Mouse (Mus musculus): ENCODE results near the gene Nmnat3. TPM values are rescaled to one million over a fixed set of nuclear protein-coding genes. Genes with fewer than 3 reads are reported as not detected.

Nmnat3 gene
- polyA plus RNA-seq, 1 experiment from 2014 or later, result 15.1 TPM

GRCm38 (mm10) chr9:98387741-98388632 lies 100.8 kb downstream of the Nmnat3 start:
- Histone ChIP-seq H3K9me3 (replicated peaks; ENCODE audit: low read length) (no peaks in the 10 kb centered on the region), H3K36me3 (ENCODE audit: insufficient read depth, low read length) (no peaks in the 10 kb centered on the region), H3K27me3 (ENCODE audit: insufficient read depth, low read length) (no peaks in the 10 kb centered on the region), H3K4me3 (replicated peaks; ENCODE audit: low read depth, low read length) (no peak overlapping the region), H3K9ac (ENCODE audit: low read depth, low read length) (no peak overlapping the region), H3K4me1 (replicated peaks; ENCODE audit: insufficient read depth, low read length) (no peaks in the 10 kb centered on the region), H3K4me2 (ENCODE audit: low read length) (no peak overlapping the region), H3K27ac (no peak overlapping the region)
- no peak for TF ChIP-seq CTCF (IDR thresholded peaks at IDR 0.05; ENCODE audit: low read depth)
- WGBS, result 59% methylated on average over 10 of the region's 10 CpGs
- peak; percentile 50 for DNase-seq (ENCODE audit: low spot score)
- ATAC-seq (replicated peaks; ENCODE audit: low FRiP score, low read depth), result no peak

- WGBS, result 78% methylated on average over 5 of the region's 5 CpGs
Measured at GRCm38 (mm10) chr9:98388633-98388965, 101.4 kb downstream of the Nmnat3 start.

GRCm38 (mm10) chr9:98393496-98393895 lies 106.3 kb downstream of the Nmnat3 start:
- ATAC-seq (replicated peaks; ENCODE audit: low FRiP score, low read depth) (no peak), DNase-seq (ENCODE audit: low spot score) (no peak)
- Histone ChIP-seq H3K9ac (ENCODE audit: low read depth, low read length) (no peak overlapping the region), H3K27me3 (ENCODE audit: insufficient read depth, low read length) (no peaks in the 10 kb centered on the region), H3K36me3 (ENCODE audit: insufficient read depth, low read length) (no peaks in the 10 kb centered on the region), H3K27ac (no peak overlapping the region), H3K4me1 (replicated peaks; ENCODE audit: insufficient read depth, low read length) (no peaks in the 10 kb centered on the region), H3K4me2 (ENCODE audit: low read length) (no peak overlapping the region), H3K9me3 (replicated peaks; ENCODE audit: low read length) (no peaks in the 10 kb centered on the region), H3K4me3 (replicated peaks; ENCODE audit: low read depth, low read length) (no peak overlapping the region)
- TF ChIP-seq CTCF (IDR thresholded peaks at IDR 0.05; ENCODE audit: low read depth), result no peak
- WGBS, result 68% methylated on average over 4 of the region's 4 CpGs

More at GRCm38 (mm10) chr9:98388633-98388965, 101.4 kb downstream of the Nmnat3 start:
- no peaks in the 10 kb centered on the region for H3K36me3 ChIP-seq (ENCODE audit: insufficient read depth, low read length)
- no peak overlapping the region for H3K4me3 ChIP-seq (replicated peaks; ENCODE audit: low read depth, low read length)
- ATAC-seq (replicated peaks; ENCODE audit: low FRiP score, low read depth) (no peak), DNase-seq (ENCODE audit: low spot score) (no peak)
- no peak overlapping the region for H3K9ac ChIP-seq (ENCODE audit: low read depth, low read length)
- H3K9me3 ChIP-seq (replicated peaks; ENCODE audit: low read length), result no peaks in the 10 kb centered on the region
- no peaks in the 10 kb centered on the region for H3K4me1 ChIP-seq (replicated peaks; ENCODE audit: insufficient read depth, low read length)
- H3K27ac ChIP-seq, result no peak overlapping the region
- H3K27me3 ChIP-seq (ENCODE audit: insufficient read depth, low read length), result no peaks in the 10 kb centered on the region
- no peak overlapping the region for H3K4me2 ChIP-seq (ENCODE audit: low read length)
- TF ChIP-seq CTCF (IDR thresholded peaks at IDR 0.05; ENCODE audit: low read depth), result no peak

- no peak overlapping the region for H3K9ac ChIP-seq (ENCODE audit: low read depth, low read length)
- H3K4me3 ChIP-seq (replicated peaks; ENCODE audit: low read depth, low read length), result no peak overlapping the region
- H3K4me2 ChIP-seq (ENCODE audit: low read length), result no peak overlapping the region
- H3K27ac ChIP-seq, result no peak overlapping the region
- ATAC-seq (replicated peaks; ENCODE audit: low FRiP score, low read depth) (no peak), DNase-seq (ENCODE audit: low spot score) (no peak)
- no peaks in the 10 kb centered on the region for H3K9me3 ChIP-seq (replicated peaks; ENCODE audit: low read length)
- H3K36me3 ChIP-seq (ENCODE audit: insufficient read depth, low read length), result no peaks in the 10 kb centered on the region
- TF ChIP-seq CTCF (IDR thresholded peaks at IDR 0.05; ENCODE audit: low read depth), result no peak
- no peaks in the 10 kb centered on the region for H3K4me1 ChIP-seq (replicated peaks; ENCODE audit: insufficient read depth, low read length)
- H3K27me3 ChIP-seq (ENCODE audit: insufficient read depth, low read length), result no peaks in the 10 kb centered on the region
- 78% methylated on average over 6 of the region's 6 CpGs for WGBS
Measured at GRCm38 (mm10) chr9:98397211-98397610, 110.0 kb downstream of the Nmnat3 start.

- ATAC-seq (replicated peaks; ENCODE audit: low FRiP score, low read depth), result no peak
- Histone ChIP-seq H3K9ac (ENCODE audit: low read depth, low read length) (no peak overlapping the region), H3K4me2 (ENCODE audit: low read length) (no peak overlapping the region), H3K27ac (no peak overlapping the region), H3K4me1 (replicated peaks; ENCODE audit: insufficient read depth, low read length) (no peaks in the 10 kb centered on the region), H3K4me3 (replicated peaks; ENCODE audit: low read depth, low read length) (no peak overlapping the region), H3K36me3 (ENCODE audit: insufficient read depth, low read length) (no peaks in the 10 kb centered on the region), H3K27me3 (ENCODE audit: insufficient read depth, low read length) (no peaks in the 10 kb centered on the region), H3K9me3 (replicated peaks; ENCODE audit: low read length) (no peaks in the 10 kb centered on the region)
- no peak for DNase-seq (ENCODE audit: low spot score)
- 81% methylated on average over 3 of the region's 3 CpGs for WGBS
- TF ChIP-seq CTCF (IDR thresholded peaks at IDR 0.05; ENCODE audit: low read depth), result no peak
Measured at GRCm38 (mm10) chr9:98397866-98398265, 110.6 kb downstream of the Nmnat3 start.

- WGBS, result 80% methylated on average over 13 of the region's 13 CpGs
- H3K27me3 ChIP-seq (ENCODE audit: insufficient read depth, low read length), result no peaks in the 10 kb centered on the region
- no peaks in the 10 kb centered on the region for H3K36me3 ChIP-seq (ENCODE audit: insufficient read depth, low read length)
- no peaks in the 10 kb centered on the region for H3K9me3 ChIP-seq (replicated peaks; ENCODE audit: low read length)
- H3K4me3 ChIP-seq (replicated peaks; ENCODE audit: low read depth, low read length), result no peak overlapping the region
- no peak for DNase-seq (ENCODE audit: low spot score)
- no peaks in the 10 kb centered on the region for H3K4me1 ChIP-seq (replicated peaks; ENCODE audit: insufficient read depth, low read length)
- no peak for TF ChIP-seq CTCF (IDR thresholded peaks at IDR 0.05; ENCODE audit: low read depth)
- H3K4me2 ChIP-seq (ENCODE audit: low read length), result no peak overlapping the region
- no peak for ATAC-seq (replicated peaks; ENCODE audit: low FRiP score, low read depth)
- H3K9ac ChIP-seq (ENCODE audit: low read depth, low read length), result no peak overlapping the region
- H3K27ac ChIP-seq, result no peak overlapping the region
Measured at GRCm38 (mm10) chr9:98400185-98400894, 113.1 kb downstream of the Nmnat3 start.

Data from kidney, postnatal 0 days (tissue).